ENCODE assay signal across 15 mouse cellular contexts in the genomic region with DNA sequence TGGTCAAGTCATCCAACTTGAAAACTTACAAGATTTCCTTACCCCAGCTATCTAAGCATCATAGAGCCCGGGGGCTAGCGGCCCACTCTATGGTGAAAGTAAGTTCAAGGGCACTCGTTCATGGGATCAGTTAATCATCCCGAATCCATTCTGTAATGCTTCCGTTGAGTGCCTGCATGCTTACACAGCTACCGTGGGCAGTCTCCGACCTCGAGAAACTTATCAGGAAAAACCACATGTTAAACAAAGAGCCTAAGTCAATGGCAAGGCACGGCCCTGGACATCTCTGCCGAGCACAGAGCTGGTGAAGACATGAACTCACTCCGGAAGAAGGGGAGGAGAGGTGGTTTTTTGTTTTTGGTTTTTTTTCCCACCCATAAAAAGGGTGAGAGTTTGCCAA. TPM values are rescaled to one million over a fixed set of nuclear protein-coding genes. Genes with fewer than 3 reads are reported as not detected.
DNase-seq lines count a peak whose midpoint lies in the region; ATAC-seq and TF ChIP-seq lines count a peak whose summit lies in the region.
"Had no signal": no experiment of that assay in that cellular context is flagged by ENCODE, and none has a peak within 500 bp of the region (broad histone marks: within the 10 kb centered on the region; RNA-seq: fewer than 3 reads in every experiment).

No protein-coding gene starts in this region.

- TF ChIP-seq CTCF in liver, embryonic 14.5 days (IDR thresholded peaks at IDR 0.05; ENCODE audit: low read depth) = no peak

- peak; percentile 29 to 55 for DNase-seq in adrenal gland, adult (ENCODE audit: inconsistent age in 2 of 2, low spot score in 1 of 2)
- DNase-seq in adrenal gland, adult 18-20 months (ENCODE audit: low spot score in 2 of 2) = no peak
- peak; percentile 17 to 33 for DNase-seq in spleen, postnatal 10 days (ENCODE audit: low spot score in 2 of 2)
- DNase-seq in spleen, postnatal 14 days (ENCODE audit: low spot score in 2 of 2) = no peak
- peak; percentile 66 to 72 (median 70) for DNase-seq in liver, embryonic 14.5 days (ENCODE audit: low read depth in 3 of 3, low spot score in 3 of 3)
- DNase-seq in left cerebral cortex, adult 18-20 months (ENCODE audit: low spot score in 2 of 2) = no peak
- DNase-seq in lung, postnatal 36 days = no peak
- DNase-seq: adrenal gland, postnatal 10 days; cerebellum, adult 8-10 months; right cerebral cortex, postnatal 14 days had no signal

- H3K27me3 ChIP-seq in liver, embryonic 14.5 days (ENCODE audit: control insufficient read depth, insufficient read depth, low read length) = no peaks in the 10 kb centered on the region
- no peaks in the 10 kb centered on the region for H3K27me3 ChIP-seq in midbrain, embryonic 16.5 days (ENCODE audit: control insufficient read depth, insufficient read depth, low read depth, low read length)
- H3K27me3 ChIP-seq: heart, embryonic 15.5 days; neural tube, embryonic 13.5 days had no signal

- WGBS in liver, embryonic 14.5 days (ENCODE audit: insufficient replicate concordance) = 5% methylated on average over 11 of the region's 11 CpGs
- WGBS in midbrain, embryonic 16.5 days = 82% methylated on average over 11 of the region's 11 CpGs

- peak overlapping the region in 1 of 2 experiments; percentile 9; a peak in 1 of 4 replicates for H3K4me3 ChIP-seq in liver, embryonic 14.5 days (ENCODE audit: insufficient read depth in 1 of 2, low read depth in 2 of 2, low read length in 2 of 2)
- no peak overlapping the region for H3K4me3 ChIP-seq in midbrain, embryonic 16.5 days (ENCODE audit: low read depth, low read length)
- H3K4me3 ChIP-seq: heart, embryonic 15.5 days; layer of hippocampus, adult 2 months; midbrain, embryonic 12.5 days; neural tube, embryonic 13.5 days had no signal

- H3K4me1 ChIP-seq in liver, embryonic 14.5 days (replicated peaks; ENCODE audit: control insufficient read depth in 2 of 2, insufficient read depth in 2 of 2, low read length in 1 of 2) = peaks cover 19 to 41% of the 10 kb centered on the region in 2 experiments
- peaks cover 12% of the 10 kb centered on the region for H3K4me1 ChIP-seq in midbrain, embryonic 16.5 days (ENCODE audit: control insufficient read depth, insufficient read depth, low read length)

- TF ChIP-seq EP300 in liver, embryonic 14.5 days (IDR thresholded peaks at IDR 0.05; ENCODE audit: low read depth) = peak; percentile 77

- ATAC-seq in liver, embryonic 14.5 days (ENCODE audit: insufficient read depth) = peak; percentile 90
- ATAC-seq in midbrain, embryonic 16.5 days = no peak

- no peaks in the 10 kb centered on the region for H3K36me3 ChIP-seq in liver, embryonic 14.5 days (replicated peaks; ENCODE audit: control insufficient read depth, insufficient read depth, low read depth)
- no peaks in the 10 kb centered on the region for H3K36me3 ChIP-seq in midbrain, embryonic 16.5 days (ENCODE audit: control insufficient read depth, insufficient read depth, low read length)
- H3K36me3 ChIP-seq: heart, embryonic 15.5 days; midbrain, embryonic 12.5 days; neural tube, embryonic 13.5 days had no signal

- H3K4me2 ChIP-seq in liver, embryonic 14.5 days (ENCODE audit: low read depth) = peak overlapping the region; percentile 64
- no peak overlapping the region for H3K4me2 ChIP-seq in midbrain, embryonic 16.5 days (ENCODE audit: low read length)
- H3K4me2 ChIP-seq: heart, embryonic 15.5 days; midbrain, embryonic 12.5 days; neural tube, embryonic 13.5 days had no signal

- H3K27ac ChIP-seq in liver, embryonic 14.5 days = peak overlapping the region; percentile 69
- no peak overlapping the region for H3K27ac ChIP-seq in midbrain, embryonic 16.5 days (ENCODE audit: low read length)
- H3K27ac ChIP-seq: heart, embryonic 15.5 days; layer of hippocampus, adult 2 months; midbrain, embryonic 12.5 days; neural tube, embryonic 13.5 days had no signal

- peak overlapping the region; percentile 58 for H3K9ac ChIP-seq in liver, embryonic 14.5 days (replicated peaks)
- no peak overlapping the region for H3K9ac ChIP-seq in midbrain, embryonic 16.5 days (ENCODE audit: low read depth, low read length)
- H3K9ac ChIP-seq: heart, embryonic 15.5 days; midbrain, embryonic 12.5 days; neural tube, embryonic 13.5 days had no signal

- H3K9me3 ChIP-seq in liver, embryonic 14.5 days (ENCODE audit: control insufficient read depth, low read length) = no peaks in the 10 kb centered on the region
- no peaks in the 10 kb centered on the region for H3K9me3 ChIP-seq in midbrain, embryonic 16.5 days (replicated peaks; ENCODE audit: control insufficient read depth, low read length, poor library complexity, severe bottlenecking)
- H3K9me3 ChIP-seq: heart, embryonic 15.5 days; midbrain, embryonic 12.5 days; neural tube, embryonic 13.5 days had no signal

RNA-seq across cellular contexts. Expression of gene Igsf3, which starts 9.5 kb away (rescaled TPM):
- 1 to 10 TPM; 3.1 to 3.8 TPM for total RNA-seq in adrenal gland, adult 18-20 months (2021)
- polyA plus RNA-seq in liver, embryonic 14.5 days (2012; rRNA removed) = 1.2 and 1.3 TPM in 2 replicates
- polyA plus RNA-seq in liver, embryonic 14.5 days (2014; fragmentation: Nextera tagmentation; extraction: Ambion mirVana) = 3.2 TPM in 2 replicates
- 10 to 100 TPM; 18.0 to 18.5 TPM for total RNA-seq in left cerebral cortex, adult 18-20 months (2021)
- 93.6 and 100 TPM in 2 replicates for polyA plus RNA-seq in midbrain, embryonic 16.5 days (2015; fragmentation: Nextera tagmentation; extraction: Ambion mirVana)

Comparison
In these comparisons a context has a peak if more than half of its experiments do, and no peak if none do; other contexts are left out.
1. DNase-seq: peak in adrenal gland, adult (2 of 2), spleen, postnatal 10 days (2 of 2) and liver, embryonic 14.5 days (3 of 3); none in adrenal gland, adult 18-20 months (0 of 2), spleen, postnatal 14 days (0 of 2), left cerebral cortex, adult 18-20 months (0 of 2) and lung, postnatal 36 days (single experiment).